Mouse (Mus musculus): ENCODE results near the gene Wrap53.
"Not testable (repeated sequence)": the region's sequence is repeated elsewhere in the genome, so short reads cannot be mapped to it uniquely, and the experiment has no call there.

Gene Wrap53

DNA sequence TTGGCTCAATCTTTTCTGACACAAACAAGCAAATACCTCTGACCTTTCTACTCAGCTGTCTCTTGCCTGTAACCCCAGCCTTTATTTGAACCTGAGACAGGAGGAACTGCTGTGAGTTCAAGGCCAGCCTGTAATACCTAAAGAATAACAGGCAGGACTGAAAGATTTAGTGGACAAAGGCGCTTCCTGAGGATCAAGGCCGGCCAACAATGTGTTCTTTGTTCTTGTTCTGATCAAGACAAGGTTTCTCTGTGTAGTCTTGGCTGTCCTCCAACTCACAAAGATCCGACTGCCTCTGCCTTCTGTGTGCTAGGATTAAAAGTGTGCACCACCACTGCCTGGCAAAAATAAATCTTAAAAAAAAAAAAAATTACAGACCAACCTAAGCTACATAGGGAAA lies 15.7 kb downstream of the Wrap53 start:
- DNase-seq (ENCODE audit: low spot score in 2 of 2), result no peak

DNA sequence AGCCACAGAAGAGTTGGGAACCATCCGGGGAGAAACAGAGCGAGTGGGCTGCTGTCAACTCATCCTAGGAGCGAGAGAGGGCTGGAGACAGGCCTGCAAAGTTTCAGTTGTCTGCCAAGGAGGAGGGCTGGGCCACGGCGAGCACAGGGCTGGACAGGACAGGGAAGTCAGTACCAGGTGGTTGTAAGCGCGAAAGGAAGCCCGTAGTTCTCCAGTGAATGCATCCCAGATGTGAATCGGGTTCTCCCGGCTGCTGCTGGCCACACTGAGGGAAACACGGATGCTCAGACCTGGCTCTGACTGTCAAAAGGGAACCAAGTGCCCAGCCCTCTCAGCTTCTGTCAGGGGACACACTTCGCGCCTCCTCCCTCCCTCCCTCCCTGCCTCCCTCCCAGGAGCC lies 16.7 kb downstream of the Wrap53 start:
- no peak for DNase-seq (ENCODE audit: low spot score in 2 of 2)

DNA sequence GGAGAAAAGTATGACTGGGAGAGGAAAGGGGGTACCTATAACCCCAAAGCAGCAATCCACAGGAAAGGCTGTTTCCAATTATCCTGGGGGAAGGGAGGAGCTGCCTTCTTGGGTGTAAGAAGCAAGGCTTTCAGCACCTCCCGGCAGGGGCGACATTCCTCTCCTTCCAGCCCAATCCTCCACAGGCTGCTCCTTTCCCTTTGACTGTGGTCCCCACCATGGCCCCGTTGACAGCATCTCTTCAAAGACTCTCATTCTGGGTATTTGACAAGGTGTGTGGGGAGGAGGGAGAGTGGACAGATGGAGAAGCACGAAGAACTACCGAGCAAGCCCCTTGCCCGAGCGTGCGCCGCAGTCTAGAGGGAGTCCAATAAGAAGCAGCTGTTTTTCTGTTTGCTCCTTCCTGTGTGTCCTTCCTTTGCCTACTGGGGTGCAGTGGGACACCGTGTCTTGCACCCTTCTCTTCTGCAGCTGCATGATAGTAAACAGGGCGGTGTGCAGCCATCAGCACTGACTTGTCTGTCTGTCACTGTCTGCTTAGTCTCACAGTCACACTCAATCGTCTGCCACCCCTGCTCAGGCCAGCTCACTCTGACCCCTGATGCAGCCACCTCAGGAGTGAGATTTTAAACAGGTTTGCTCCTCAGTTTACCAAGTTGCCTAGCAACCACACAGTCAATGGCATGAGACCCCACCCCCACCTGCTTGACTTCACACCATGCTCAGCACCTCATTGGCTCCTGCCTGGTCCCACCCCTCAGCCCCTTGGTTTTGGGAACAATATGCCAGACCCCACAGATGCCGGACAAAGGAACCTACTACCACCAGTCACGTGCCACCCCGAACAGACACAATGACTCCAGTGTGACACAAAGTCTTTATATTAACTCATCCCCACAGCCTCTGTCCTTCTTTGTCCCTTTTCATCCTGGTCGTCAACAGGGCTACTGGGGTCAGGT lies 18.9 kb downstream of the Wrap53 start:
- DNase-seq (ENCODE audit: low spot score in 2 of 2), result no peak

DNA sequence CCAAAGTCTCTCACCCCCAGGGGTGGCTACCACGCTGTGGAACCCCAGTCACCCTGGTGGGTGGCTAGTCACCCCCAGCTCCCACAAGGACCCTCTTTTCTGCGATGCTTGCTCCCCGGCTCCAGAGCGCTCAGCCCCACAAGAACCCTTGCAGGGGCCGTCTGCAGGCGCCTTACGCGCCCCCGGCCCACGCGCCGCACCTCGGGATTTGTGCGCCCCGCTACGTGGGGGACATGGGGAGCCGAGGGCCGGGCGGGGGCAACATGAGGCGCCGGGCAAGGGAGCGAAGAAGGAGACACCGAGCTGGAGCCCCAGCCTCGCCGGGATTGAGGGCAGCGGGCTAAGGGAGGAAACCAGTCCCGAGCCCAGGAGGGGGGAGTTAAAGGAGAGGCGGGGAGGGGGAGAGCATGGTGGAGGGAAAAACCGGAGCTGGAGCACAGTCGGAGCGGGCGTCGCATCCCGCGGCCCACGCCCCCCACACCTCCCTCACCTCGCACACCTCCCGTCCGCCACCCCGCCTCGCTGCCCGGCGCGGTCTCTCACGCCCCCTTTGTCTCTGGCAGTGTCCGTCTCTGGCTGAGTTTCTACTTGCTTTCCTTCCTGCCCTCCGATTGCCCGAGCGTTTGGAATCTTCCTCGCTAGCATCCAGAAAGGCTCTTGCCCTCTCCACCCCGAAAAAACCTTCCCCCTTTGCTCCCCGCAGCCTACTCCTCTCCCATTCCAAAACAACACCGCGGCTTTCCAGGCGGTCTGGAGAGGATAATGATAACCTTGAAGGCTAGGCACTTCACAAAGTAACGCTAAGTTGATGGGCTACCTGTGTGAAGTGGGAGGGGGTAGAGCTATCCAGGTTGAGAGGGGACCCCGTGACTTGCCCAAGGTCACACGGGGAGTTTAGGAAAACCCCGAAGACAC lies 19.9 kb downstream of the Wrap53 start, which contains the start of gene Efnb3:
TSS of gene Efnb3 (minus strand) at position 355 of the 915 bp plus-strand sequence.
- DNase-seq (ENCODE audit: low spot score in 2 of 2), result peak; percentile 76

DNA sequence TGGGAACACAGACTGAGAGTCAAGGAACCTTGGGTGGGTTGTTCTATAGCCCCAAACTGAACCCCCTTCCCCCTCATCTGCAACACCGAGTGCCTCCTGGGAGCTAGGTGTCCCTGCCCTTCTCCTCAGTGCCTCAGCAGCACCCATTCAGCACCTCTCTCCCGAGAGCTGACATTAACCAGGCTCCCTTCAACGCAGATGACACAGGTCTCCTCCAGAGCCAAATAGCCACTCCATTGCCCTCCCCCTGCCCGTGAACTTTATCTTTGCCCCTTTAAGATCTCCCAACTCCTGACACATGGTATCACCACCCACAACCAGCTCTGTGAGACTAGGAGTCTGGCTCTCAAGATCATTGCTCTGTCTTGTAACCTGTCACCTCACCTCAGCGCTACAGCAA lies 20.9 kb downstream of the Wrap53 start:
- DNase-seq (ENCODE audit: low spot score in 2 of 2), result no peak

DNA sequence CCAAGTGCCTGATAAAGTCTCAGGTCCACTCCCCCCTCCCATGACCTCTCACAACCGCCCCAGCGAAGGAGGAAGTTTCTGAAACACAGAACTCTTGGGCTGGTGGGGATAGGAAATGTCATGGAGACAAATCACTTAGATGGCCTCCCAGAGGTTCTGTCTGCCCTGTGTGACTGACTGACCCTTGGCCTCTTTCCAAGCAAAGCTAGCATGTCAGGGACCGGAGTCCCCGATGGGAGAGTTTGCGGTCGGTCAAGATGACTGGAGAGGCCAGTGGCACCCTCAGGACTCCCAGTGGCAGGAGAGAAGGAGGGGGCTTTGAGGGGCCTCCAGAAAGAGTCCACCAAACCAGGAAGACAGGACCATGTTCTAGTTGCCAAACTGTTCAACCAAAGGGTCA lies 21.3 kb downstream of the Wrap53 start:
- no peak for DNase-seq (ENCODE audit: low spot score in 2 of 2)

DNA sequence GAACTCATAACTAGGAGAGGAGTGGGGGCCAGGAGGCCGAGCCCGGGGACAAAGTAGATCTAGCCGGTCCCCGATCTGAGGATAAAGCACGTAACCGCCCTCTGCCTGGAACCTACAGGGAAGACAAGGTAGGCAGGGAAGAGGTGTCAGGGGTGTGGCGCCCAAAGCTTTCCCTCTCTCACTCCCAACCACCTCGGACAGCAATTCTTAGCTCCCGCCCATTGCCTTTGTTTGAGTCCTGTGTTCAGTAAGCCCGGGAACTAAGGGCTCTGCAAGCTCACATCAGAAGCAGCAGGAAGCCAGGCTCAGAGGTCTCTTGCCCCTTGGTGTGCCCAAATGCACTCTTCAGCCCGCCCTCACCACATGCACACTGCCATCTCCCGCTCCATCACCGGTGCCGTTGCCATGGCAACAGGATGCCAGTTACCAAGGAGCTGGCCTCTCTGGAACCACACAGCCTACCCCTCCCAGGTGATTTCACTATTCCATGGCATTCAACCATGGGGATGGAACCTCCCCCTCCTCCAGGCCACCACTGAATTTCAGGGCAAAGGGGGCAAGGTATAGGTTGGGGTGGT lies 22.6 kb downstream of the Wrap53 start:
- peak; percentile 83 for DNase-seq (ENCODE audit: low spot score in 2 of 2)

DNA sequence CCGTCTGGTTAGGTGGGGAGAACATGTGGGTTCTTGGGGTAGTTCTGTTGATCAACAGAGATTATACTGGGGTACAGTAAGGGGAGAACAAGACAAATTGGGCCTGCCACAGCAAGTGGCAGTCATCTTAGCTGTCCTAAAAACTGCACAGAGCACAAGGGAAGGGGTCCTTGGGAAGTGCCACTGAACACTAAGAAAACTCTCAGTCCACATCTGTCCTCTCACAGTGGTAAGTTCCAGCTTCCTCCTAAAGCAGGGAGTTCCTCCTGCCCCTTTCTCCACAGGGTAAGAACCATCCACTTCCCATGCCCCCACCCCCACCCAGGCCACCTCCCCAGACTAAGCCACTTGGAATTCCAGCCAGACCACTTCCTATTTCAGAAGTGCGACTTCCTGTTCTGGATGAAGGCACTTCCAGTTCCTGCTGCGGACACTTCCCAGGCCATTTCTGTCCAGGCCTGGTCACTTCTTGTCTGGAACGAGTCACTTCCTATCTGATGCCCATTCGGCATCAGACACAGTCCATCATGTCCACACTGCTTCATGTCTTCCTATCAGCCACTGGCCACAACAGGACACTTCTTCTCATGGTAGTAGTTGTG lies 25.4 kb downstream of the Wrap53 start:
- DNase-seq (ENCODE audit: low spot score in 2 of 2), result no peak

DNA sequence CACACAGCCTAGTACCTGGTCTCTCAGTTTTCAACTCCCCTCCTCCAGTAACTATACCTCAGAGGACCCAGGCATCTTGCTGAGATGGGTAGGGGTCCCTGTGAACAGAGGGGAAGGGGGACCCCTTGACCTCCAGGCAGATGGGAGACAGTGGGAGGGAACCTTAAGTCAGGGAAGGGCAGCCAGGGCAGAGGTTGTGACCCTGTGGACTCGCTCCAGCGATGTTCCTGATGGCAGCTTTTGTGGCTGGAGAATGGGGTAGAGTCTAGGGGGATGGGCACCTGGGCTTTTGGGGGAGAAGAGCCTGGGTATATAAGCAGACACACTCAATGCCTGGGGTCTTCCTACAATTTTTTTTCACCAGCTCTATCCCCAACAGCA lies 26.7 kb downstream of the Wrap53 start:
- peak in 1 of 2 experiments; percentile 60 for DNase-seq (ENCODE audit: low spot score in 2 of 2)

DNA sequence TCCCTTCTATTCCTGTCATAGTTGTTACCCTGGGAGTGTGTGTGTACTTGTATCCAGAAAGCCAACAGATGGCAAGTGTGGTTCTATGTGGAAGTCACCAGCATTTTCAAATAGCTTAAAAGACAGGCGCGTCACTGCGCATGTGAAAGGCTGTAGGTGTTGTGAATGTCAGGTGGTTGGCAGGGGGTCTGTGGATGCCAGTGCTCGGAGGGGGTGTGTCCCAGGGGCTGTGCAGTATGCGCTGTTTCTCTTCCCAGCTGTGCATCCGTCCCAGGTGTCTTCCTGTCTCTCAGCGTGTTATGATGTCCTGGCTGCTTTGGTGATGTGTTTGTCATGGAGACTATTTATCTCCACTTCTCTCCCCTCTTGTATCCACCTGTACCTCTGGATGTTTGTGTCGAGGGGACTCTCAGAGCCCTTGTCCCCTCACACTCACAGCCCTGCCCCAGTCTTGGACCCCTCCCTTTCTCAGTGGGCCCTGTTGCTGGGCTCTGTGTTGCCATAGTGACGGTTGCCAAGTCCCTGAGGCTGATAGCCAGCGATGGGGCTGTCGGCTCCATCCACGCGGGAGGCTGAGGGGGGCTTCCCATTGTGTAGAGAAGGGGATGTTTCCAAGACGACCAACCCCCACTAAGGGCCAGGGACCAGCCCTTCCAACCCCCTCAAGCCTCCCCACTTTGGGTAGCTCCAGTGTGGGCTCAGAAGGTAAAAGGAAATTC lies 27.3 kb downstream of the Wrap53 start:
- peak; percentile 89 to 90 for DNase-seq (ENCODE audit: low spot score in 2 of 2)

DNA sequence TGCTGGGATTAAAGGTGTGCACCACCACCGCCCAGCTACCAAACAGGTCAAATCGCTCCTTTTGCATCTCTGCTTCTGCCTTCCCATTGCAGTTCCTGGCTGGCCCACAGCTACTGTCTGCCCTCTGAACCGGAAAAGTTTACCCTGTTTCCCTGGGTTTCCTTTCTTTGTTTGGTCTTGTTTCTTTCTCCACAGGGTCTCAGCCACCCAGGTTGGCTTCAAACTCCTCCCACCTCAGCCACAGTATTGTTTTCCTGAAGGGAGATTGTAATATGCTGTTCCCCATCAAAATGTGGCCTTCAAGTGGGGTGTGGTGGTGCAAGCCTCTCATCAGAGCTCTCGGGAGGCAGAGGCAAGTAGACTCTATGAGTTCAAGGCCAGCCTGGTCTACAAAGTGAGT lies 28.7 kb downstream of the Wrap53 start:
- no peak for DNase-seq (ENCODE audit: low spot score in 2 of 2)

DNA sequence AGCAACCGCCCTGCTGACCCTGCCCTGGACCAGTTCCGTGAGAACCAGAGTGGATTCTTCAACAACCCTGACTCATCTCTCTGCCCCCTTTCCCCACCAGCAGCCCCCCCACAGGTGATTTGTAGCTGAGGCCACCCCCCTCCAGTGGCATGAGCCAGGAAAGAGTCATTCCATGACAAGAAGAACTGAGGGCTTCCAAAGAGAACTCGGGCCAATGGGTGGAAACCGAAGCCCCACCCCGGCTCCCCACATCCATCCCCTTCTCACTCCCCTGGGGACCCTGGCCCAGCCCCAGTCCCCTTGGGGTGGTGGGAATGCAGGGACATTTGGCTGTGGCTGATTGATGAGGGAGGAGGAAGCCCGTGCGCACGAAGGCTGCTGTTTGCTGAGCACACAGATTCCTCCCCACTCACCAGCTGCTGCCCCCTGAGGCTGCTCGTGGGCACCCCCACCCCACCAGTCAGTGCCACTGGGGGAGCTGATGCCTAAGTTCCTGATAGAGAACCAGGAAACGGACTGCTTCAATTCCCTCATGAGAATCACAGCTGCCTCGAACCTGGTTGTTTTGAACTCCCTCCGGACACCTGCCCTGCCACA lies 30.9 kb downstream of the Wrap53 start, which contains the start of gene Dnah2:
TSS of gene Dnah2 (minus strand) at position 51 of the 597 bp plus-strand sequence.
- DNase-seq (ENCODE audit: low spot score in 2 of 2), result no peak

DNA sequence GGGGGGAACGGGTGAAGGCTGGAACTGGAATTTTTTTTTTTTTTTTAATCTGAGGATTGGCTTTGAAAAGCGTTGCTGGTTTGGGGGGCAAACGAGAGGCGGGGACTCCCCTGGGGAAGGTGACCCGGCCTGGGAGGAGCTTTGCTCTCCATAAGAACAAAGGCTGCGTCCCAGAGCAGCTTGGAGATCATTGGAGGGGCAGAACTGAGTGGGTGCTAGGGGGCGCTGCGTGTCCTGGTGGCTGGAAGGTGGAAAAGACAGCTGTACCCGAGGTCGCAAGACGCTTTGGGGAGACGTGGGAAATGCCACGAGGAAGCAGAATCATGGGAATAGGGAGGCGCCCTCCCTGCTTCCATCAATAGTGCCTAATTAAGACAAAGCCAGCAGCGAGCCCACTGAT lies 33.0 kb downstream of the Wrap53 start:
- DNase-seq (ENCODE audit: low spot score in 2 of 2), result peak; percentile 68 to 70

DNA sequence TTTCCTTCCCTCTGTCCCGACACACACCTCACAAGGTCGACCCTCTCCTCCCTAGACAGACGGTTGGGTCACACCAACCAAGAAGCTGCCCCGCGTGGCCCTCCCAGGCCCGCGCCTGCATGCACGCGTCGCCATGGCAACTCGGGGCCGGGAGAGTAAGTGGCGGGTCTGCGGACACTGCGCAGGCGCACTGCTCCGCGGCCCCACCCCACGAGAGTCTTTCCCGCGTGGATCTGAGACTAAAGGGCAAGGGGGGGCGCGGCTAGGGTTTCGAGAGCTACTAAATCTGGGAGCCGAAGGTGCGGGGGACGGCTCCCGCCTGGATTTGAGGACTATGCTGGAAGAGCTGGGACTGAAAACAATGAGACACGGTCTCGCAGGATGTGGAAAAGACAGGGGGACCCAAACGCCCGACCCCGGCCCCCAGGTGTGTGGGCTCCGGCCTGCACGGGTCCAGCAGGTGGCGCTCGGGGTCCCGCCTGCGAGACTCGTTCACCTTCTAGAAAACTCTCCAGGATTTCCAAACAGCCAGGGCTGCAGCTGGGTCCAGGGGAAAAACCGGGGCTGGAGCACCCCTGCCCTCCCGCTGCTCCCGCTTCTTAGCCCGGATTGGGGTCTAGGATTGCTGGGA lies 33.5 kb downstream of the Wrap53 start:
- DNase-seq (ENCODE audit: low spot score in 2 of 2), result peak; percentile 92

DNA sequence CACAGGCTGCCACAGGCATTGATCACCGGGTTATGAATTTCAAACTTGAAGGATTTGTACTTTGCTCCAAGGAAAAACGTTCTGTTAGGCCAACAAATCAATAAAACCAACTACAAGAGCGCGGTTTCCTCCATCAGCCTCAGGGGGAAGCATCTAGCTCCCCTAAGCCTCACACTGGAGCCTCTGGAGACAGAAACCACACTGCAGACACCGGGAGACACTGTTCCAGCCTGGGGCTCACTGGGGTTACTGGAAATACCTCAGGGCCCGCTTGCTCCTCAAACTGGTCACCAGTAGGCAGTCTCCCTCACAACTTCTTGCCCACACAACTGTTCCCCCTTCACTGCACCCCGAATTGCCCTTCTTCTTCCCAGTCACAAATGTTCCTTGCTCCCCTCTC lies 34.1 kb downstream of the Wrap53 start:
- DNase-seq (ENCODE audit: low spot score in 2 of 2), result peak in 1 of 2 experiments; percentile 46

DNA sequence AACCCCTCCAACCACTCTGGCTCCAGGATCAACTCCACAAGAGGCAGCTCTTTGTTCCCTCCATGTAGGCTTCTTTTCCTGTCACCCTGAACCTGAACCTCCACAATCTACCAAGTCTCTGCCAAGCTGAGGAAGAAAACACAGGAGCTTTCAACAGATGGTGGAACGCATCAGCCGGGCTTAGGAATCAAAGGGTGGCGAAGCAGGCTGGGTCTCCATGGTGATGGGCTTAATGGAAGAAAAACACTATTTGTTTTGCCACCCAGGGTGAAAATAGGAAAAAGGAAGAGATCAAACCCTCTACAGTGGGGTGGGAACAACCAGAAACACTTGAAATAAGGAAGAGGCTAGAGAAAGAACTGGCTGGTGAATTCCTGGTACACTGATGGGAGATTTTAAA lies 36.5 kb downstream of the Wrap53 start:
- peak in 1 of 2 experiments; percentile 52 for DNase-seq (ENCODE audit: low spot score in 2 of 2)

DNA sequence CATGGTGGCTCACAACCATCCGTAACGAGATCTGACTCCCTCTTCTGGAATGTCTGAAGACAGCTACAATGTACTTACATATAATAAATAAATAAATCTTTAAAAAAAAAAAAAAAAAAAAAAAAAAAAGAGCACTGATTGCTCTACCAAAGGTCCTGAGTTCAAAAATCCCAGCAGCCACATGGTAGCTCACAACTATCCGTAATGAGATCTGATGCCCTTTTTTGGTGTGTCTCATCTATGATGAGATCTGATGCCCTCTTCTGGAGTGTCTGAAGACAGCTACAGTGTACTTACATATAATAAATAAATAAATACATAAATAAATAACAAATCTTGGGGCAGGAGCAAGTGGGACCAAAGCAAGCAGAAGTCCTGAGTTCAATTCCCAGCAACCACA lies 38.3 kb downstream of the Wrap53 start:
- DNase-seq (ENCODE audit: low spot score in 2 of 2), result not testable (repeated sequence)

DNA sequence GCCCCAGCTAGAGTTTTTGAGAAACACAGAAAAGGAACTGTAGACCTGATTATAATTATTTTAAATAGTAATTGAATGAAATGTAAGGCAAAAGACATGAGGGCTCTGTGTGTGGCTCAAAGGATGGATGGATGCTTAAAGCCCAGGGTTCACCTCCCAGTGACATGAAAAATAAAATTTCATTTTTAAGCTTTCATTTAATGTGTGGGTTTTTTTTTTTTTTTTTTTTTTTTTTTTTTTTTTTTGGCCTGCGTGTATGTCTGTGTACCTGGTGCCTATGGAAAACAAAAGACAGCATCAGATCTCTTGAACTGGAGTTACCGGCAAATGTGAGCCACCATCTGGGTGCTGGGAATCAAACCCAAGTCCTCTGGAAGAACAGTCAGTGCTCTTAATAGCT lies 39.4 kb downstream of the Wrap53 start:
- no peak for DNase-seq (ENCODE audit: low spot score in 2 of 2)

DNA sequence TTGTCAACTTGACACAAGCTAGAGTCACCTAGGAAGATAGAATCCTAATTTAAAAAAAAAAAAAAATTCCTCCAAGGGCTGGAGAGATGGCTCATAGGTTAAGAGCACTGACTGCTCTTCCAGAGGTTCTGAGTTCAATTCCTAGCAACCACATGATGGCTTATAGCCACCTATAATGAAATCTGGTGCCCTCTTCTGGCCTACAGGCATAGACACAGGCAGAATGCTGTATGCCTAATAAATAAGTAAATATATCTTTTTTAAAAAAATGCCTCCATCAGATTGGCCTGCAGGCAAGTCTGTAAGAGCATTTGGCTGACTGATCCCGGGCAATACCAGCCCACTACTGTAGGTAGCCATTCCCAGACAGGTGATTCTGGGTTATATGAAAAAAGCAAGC lies 45.1 kb downstream of the Wrap53 start:
- DNase-seq (ENCODE audit: low spot score in 2 of 2), result no peak
